Mouse (Mus musculus) brain, adult 2 months (tissue): Measurements from ENCODE around the gene Gpr101.

ENCODE experiments used
- DNase-seq: peaks from one replicate; pipeline ENCODE4 v3.0.0; 2011; ENCODE audit warnings: low read depth, low spot score

Gpr101 gene

GRCm38 (mm10) chrX:57503634-57504033 lies at the start of gene Gpr101:
Gene Gpr101, minus strand, starts transcription at chrX:57503757.
- peak; percentile 39 for DNase-seq

DNA sequence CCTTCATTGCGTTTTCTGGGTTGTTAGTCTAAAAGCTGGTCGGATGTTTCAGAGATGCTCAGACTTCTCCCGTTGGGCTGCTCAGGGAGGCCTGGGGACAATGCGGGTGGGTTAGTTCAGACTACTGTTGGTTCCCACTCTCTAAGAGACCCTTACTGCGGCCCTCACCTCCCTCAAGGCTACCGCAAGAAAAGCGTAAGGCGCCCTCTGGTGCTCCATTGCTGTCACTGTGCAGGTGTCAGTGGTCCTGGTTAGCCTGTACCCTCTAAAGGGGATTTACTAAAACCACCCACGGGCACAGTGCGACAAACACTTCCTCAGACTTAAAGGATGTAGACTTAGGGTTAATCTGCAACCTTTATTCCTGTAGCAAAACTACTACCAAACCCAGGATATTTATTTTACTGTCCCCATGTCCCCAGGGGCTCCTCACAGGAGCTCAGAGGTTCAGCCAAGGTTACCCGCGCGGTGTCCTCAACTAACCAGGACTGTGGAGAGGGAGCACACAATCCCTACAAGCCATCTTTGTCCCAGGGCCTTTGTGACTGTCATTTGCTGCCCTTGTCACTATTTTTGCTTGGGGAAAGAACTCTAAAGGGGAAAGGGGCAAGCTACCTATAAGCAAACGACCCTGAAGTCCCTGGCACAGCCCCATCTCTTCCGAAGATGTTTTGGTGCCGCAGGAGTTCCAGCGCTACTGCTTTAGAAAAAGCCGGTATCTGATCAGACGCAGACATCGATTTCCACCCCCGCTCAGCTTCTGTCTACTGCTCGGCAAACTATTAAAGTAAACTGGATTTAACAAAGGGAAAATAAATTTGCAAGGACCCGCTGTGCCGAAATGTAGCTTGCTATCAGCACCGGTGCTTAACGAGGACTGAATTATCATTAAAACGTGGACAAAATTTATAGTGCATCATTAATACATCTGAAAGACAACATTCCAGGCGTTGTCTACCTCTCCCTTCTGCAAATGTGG lies 17.8 kb upstream of the Gpr101 start:
- peak; percentile 12 for DNase-seq

DNA sequence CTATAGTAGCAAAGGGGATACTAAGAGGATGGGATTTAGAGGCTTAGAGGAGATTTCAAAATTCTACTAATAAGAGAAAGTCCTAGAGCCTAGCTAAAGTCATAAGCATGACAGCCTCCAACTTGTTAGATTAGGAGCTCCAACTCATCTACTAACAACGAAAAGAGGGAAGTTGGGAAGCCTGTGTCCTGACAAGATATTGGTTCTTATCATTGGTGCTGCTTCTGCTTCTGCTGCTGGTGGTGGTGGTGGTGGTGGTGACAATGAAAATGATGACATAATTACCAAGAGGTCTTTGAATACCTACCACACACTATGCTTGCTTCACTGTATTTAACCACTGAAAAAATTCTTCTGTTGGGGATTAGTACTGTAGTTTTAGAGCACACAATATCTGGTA lies 2.7 kb upstream of the Gpr101 start:
- no peak for DNase-seq
